Mouse (Mus musculus) ES-Bruce4 (cell line): ENCODE measurements at regions not wholly inside any gene's neighbourhood (a gene's known extent, or its start where the extent isn't known, plus 50 kb on each side); places are given as distances from the start of the nearest gene placed in this dataset.

Experiments
- CTCF ChIP-seq: IDR thresholded peaks from one replicate; pipeline ENCODE4 v1.8.1; 2011; ENCODE audit warnings: low read depth, low read length
- EP300 ChIP-seq: IDR thresholded peaks from 2 replicates; pipeline ENCODE4 v1.6.1; 2011; ENCODE audit warnings: low read depth, low read length; ENCODE audit not compliant: insufficient read depth
- POLR2A ChIP-seq: IDR thresholded peaks from one replicate; pipeline ENCODE4 v1.8.1; 2011; ENCODE audit warnings: low read length; ENCODE audit not compliant: insufficient read depth

DNA sequence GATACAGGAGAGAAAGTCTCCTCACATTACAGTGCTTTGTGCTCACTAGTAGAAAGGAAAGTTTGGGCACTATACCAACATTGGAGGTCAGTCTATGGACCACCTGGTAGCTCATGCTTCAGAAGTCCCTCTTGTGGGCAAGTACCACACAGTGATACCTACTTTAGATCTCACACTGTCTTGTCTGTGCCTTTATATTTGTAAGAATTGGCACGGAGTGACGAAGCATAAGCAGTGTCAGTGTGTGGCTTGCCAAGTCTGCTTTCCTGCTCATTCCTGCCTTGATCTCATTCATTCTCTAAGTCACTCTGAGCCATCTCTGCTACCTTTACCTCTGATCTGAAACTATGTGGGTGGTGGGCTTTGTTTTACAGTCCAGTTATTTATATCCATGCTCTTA, 565.9 kb upstream of the Camk1g start:
- TF ChIP-seq CTCF (no peak), POLR2A (no peak), EP300 (no peak)
